Mouse (Mus musculus) T-helper 2 cell (primary cell): ENCODE measurements around the gene Hmx3.

Experiments
- in situ Hi-C: fragments of 300-600 bp; cut with MboI, MseI; formaldehyde crosslinking; loops from one replicate; pipeline ENCODE4 v1.15.1; 2025; ENCODE audit warnings: high pct_unique_total_duplicates

The Hmx3 gene

DNA sequence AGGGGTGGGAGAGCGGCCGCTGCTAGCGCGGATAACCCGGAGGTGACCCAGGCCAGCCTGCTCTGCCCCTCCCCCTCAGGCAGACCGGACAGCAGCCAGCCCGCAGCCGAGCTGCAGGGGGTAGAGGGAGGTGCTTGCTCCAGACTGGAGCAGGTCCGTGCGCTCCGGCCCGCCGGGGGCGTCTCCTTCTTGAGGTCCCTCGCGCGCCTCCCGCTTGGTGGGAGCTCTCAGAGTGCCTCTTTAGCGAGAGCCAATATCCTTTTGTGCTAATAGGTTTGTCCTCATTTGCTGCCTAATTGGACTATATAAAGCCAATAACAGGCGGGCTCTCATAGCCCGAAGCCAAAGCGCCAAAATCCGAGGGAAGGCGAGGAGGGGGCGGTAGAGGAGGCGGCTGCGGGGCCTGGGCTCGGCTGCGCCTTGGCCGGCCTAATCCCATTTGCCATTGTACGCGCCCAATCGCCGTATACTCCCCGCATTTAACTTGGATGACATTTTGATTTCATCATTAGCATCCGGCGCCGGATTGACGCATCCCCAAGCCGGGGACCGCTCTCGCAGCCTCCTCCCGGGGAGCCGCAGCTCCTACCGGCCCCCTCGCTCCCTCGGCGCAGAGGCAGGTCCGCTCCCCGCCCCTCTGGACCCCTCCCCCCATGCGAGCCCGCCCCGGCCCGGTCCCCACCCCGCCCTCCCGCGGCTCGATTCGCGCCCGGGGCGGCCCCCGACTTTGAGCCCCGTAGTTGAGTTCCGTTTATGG, at the start of gene Hmx3:
TSS of gene Hmx3 (plus strand) at position 753 of the 757 bp plus-strand sequence.
- in situ Hi-C loops, result no loop called here

DNA sequence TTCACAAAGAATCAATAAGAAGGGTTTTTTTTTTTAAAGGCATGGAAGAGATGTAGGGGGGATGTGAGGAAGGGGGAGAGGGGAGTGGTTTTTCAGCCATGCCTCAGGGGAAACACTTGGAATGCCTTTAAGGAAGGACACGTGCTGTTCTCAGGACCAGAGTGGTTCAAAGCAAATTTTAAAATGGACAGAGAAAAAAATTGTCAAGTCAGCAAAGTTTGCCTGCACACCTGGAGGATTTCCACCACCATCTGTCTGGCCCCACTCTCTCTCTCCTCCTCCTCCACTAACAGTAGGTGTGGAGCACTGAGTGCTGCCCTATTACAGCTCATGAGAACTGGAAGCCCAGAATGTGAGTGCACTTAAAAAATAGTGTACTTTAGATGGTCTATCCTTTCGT, 38.9 kb upstream of the Hmx3 start:
- in situ Hi-C loops, result loop anchor here (25.0 kb wide), 1 partner anchor 684 kb away; no protein-coding TSS in a partner anchor

DNA sequence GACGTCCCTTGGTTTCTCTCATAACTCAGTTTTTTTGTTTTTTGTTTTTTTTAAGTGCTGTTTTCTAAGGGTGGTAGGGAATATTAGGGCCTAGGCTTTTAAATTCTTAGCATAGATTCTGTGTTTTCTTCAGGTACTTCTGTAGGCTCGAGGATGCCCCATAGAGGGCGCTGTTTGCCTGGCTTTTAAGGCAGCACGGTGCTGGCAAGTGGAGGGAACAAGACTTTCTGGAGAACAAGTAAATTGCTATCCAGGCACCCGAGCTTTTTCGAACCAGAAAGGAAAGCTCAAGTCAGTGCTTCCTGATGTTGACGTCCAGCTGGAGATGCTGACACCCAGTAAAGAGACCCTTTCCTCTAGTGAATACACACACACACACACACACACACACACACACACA, 2.7 kb upstream of the Hmx3 start:
- in situ Hi-C loops, result loop anchor here (10.0 kb wide), 1 partner anchor 195 kb away; no protein-coding TSS in a partner anchor

DNA sequence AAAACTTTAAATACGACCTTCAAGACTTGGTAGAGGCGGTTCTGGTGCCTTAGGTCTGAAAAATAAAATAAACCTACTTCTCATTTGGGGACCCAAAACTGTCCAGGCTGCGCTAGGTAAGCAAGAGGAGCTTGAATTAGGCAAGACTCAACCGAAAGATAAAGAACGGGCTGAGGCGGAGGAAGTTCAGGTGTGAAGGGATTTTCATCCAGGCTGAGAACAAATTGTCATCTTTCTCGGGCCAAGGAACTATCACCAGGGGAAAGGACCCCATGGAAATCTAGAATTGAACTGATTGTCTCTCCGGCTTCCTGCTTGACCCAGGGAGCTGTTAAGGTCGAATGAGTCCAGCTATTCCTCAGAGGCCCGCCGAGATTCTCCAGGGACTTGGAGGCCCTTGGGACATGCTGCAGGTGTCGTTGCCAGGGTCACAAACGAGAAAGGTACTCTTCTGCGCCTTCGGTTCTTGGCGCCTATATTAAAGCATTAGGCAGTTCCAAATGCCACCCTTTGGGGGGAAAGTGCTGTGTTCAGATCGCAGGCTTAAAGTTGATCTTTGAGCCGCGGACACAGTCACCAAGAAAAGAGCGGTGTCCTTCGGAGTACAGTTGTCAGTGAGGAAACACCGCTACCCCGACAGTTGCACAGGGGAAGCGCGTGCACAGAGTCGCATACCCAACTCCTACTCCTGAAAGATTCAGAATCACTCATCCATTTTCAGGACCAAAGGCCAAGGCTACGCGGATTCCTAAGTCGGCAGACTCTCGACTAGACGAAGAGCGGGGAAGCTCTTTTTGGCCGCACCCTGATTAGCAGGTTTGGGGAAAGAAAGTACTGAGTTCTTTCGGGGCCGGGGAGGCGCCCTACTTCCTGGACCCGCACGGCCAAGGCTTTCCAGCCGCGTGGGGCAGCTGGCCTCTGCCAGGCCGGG, 1.2 kb upstream of the Hmx3 start:
- in situ Hi-C loops, result no loop called here

DNA sequence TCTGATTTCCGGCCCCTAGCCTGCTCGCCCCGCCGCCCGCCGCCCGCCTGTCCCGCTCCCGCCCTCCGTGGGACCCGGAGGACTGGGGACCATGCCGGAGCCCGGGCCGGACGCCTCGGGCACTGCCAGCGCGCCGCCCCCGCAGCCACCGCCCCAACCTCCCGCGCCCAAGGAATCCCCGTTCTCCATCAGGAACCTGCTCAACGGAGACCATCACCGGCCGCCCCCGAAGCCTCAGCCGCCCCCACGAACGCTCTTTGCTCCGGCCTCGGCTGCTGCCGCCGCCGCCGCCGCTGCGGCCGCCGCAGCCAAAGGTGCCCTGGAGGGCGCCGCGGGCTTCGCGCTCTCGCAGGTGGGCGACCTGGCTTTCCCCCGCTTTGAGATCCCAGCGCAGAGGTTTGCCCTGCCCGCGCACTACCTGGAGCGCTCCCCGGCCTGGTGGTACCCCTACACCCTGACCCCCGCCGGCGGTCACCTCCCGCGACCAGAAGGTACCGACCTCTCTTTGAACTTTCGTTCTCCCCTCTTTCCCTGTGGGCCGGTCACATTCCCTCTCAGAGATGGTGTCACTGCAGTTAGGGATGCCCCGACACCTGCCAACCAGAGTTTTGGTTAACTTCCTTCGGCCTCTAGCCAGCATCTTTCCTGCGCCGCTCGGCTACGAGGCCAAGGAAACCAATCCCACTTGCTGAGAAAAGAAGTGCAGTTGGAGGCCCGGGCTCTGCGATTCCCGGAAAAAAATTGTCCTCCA, 380 bp downstream of the Hmx3 start:
- in situ Hi-C loops, result no loop called here

DNA sequence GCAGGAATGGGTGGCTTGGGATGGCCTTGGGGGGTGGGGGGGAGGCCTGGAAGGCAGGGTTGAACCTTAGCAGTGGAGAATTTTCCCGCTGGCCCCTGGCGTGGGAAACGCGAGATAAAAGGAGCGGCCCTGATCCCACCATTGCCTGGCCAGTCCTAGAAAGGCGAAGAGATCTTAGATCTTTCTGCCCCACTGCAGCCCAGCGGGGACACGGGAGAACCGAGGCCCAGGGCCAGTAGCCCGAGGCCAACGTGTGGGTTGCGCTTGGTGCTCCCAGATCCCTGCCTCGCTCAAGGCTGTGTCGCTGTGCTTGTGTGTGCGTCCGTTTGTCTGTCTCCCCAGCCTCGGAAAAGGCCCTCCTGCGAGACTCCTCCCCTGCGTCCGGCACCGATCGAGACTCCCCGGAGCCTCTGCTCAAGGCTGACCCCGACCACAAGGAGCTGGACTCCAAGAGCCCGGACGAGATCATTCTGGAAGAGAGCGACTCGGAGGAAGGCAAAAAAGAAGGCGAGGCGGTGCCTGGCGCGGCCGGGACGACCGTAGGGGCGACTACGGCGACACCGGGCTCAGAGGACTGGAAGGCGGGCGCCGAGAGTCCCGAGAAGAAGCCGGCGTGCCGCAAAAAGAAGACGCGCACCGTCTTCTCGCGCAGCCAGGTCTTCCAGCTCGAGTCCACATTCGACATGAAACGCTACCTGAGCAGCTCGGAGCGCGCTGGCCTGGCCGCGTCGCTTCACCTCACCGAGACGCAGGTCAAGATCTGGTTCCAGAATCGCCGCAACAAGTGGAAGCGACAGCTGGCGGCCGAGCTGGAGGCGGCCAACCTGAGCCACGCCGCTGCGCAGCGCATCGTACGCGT, 1.2 kb downstream of the Hmx3 start:
- in situ Hi-C loops, result no loop called here

DNA sequence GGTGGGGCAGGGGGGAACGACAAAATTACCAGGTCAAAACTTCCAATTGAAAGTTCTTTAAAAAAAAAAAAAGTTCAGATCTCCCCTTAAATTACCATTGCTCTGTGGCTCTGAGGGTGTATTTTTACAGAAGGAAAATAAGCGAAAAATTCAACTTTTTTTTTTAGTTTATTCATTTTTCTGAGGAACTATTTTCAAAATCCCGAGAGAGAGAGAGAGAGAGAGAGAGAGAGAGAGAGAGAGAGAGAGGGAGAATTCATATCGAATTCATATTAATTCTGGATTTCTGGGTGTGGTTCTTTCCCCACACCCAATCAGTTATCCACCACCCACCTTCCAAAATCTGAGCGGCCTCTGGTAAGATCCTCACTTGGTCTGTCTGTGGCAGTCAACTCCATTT, 2.2 kb downstream of the Hmx3 start:
- in situ Hi-C loops, result no loop called here

DNA sequence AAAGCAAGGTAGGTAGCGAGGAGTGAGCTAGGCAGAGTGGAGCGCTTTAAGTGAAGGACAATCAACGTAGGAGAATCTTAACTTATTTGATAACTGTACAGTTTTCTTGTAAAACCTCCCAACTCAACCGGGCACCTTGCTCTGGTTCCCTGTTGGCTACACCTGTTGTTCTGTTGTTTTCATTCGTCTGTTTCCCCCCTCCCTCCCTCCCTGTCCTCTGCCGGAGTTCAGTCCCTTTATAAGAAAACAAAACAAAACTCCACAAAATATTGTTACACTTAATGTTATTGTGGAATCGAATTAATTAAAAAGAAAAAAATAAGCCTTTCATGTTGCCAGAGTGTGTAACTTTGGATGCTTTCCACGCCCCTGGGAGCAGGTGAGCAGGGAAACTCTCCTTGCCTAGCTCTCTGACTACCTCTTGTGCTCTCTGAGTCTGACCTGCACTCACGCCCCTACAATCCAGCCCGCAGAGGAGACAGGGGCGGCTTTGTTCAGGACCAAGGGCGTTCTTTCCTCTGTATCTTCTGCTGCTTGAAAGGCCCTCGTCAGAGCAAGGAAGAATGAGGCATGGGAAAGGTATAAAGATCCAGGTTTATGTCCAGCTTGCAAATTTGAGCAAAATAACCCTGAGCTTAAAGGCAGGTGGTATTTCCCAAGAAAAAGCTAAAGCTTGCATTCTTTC, 3.2 kb downstream of the Hmx3 start:
- in situ Hi-C loops, result no loop called here

DNA sequence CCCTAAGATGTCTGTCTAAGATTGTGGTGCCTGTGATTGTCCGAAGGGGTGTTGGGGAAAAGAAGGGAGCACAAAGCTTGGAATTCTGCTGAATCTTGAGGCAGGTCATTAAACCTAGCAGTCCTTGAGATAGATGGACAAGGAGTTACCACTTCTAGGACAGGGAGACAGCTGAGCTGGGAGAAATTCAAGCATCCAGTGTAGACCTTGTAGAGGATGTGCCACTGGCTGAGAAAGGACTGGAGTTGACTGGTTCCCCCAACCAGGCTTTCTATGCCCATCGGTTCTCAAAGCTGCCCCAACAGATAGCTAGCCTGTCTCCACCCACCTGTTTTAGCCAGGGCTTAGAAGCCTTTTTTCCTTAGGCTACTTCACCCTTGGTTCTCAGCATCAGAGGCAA, 3.8 kb downstream of the Hmx3 start:
- in situ Hi-C loops, result no loop called here

DNA sequence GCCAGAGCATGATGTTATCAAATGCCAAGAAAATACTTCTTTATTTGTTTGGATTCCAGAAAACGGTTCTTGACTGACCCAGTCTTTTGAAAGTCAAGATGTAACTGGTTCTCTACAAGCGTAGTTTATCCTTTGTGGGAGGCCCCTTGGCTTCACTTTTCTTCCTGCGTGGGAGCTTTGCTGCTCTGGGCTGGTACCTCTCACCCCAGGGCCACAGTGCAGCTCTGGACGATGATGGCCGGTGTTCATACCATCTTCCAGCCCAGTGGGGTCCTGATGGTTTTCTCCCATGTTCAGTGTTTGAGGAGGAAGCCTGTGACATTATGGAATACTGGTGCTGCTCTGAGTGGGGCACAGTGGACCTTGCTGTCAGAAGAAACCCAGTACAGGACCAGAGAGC, 4.8 kb downstream of the Hmx3 start:
- in situ Hi-C loops, result no loop called here

DNA sequence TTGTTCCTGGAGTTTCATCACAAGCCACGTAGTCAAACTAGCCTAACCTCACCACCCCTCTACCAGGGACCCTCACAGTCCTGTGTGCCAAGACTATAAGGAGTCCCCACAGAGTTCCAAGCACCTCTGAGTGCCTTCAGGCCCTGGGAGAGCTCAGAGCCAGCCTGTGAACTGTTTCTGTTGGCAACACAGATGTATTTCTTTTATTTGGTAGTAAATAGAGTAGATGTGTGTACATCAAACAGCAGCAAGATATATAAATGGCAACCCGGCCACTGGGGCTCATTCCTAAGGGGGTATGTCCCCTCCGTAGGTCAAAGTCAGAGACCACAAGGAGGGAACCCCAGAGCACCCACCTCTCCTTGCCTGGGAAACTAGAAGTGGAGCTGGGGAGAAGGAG, 5.8 kb downstream of the Hmx3 start, which contains the start of gene Hmx2:
TSS of gene Hmx2 (plus strand) at position 301 of the 400 bp plus-strand sequence.
- in situ Hi-C loops, result no loop called here

DNA sequence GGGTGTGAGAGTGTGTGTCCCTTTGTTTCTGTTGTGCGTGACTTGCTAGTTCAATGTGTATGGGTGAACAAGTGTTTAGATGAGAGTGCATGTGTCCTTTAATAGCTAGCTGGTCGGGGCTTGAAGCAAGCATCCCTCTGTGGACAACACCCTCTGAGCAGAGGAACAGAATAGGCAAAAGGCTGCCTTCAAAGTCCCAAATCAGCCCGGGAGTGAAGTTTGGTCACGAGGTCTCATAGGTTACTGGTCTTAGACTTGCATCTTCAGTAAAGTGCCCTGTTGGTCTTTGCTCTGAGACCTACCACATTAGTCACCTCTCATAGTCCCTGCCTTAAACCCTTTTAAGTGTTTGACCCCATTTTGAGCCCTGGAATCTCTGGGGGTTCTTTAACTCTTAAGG, 8.8 kb downstream of the Hmx3 start:
- in situ Hi-C loops, result loop anchor here (5.0 to 25.0 kb wide), 2 partner anchors 194 to 889 kb away; no protein-coding TSS in a partner anchor

DNA sequence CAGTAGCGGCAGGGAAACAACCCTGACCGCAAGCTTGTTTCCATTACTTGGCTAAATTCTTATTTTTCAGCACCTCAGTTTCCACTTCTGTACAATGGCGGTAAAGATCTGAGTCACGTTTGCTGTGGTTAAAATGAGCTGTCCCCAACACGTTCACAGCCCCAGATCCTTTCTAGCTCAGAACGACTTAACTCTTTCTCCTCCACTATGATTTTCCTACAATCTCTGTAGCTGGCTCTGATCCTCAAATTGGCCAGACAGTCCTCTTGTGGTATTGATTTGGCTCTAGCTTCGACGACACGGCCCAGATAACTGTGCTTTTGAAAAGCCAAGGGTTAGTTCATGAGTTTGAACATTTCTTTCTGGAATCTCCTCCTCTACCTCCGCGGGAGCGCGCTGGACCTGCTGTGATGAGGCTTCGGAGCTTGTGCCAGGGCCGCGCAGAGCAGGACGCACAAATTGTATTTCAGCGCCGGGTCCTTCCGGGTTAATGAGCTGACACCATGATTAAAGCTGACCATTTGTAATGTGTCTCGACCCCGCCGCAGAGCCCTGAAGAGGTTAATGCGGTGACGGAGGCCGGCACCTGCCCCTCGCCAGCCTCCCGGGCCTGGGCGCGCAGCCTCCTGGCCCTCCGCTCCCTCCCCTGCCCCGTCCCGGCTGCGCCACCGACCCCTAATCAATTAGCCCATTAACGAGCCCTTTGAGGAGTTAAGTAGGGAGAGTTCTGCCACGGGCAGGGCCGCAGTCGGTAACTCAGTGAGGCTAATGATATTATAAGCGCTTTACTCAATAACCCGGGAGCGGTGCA, 9.5 kb downstream of the Hmx3 start:
- in situ Hi-C loops, result loop anchor here (5.0 to 25.0 kb wide), 2 partner anchors 195 to 890 kb away; no protein-coding TSS in a partner anchor

DNA sequence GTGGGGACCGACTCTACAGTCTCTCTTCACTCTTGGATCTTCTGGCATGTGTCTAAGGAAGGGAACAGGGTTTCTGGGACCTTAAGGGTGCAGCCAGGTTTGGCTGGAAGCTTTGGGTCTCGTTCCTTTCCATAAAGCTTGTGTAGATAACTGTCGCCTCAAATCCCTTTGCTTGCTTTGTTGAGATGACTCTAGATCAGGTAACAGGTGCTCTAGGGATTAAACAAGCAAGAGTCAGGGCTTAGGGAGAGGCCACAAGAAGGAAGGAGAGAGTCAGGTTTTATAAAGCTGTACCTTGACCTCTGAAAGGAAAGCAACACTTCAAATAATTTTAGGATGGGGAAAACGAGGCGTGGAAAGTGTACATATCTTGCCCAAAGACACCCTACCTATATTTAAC, 10.1 kb downstream of the Hmx3 start:
- in situ Hi-C loops, result loop anchor here (5.0 to 25.0 kb wide), 2 partner anchors 195 to 890 kb away; no protein-coding TSS in a partner anchor

DNA sequence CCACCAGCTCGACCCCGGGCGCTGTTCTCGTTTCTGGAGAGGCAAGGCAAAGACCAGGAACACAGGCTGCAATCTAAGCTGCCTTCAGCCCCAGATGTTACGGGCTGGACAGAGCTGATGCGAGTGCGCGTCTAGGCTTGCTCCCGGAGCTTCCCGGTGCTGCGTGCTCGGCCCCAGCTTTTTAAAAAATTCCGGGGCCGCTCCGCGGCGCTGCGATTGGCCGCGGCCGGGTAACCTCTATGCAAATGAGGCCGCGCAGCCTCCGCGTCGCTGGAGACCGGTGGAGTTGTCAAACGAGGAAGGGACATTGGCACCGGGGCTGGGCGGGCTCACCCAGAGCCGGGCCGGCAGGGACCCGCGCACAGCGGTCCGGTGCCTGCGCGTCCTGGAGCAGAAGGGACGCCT, 11.1 kb downstream of the Hmx3 start:
- in situ Hi-C loops, result loop anchor here (5.0 to 25.0 kb wide), 2 partner anchors 196 to 891 kb away; no protein-coding TSS in a partner anchor

DNA sequence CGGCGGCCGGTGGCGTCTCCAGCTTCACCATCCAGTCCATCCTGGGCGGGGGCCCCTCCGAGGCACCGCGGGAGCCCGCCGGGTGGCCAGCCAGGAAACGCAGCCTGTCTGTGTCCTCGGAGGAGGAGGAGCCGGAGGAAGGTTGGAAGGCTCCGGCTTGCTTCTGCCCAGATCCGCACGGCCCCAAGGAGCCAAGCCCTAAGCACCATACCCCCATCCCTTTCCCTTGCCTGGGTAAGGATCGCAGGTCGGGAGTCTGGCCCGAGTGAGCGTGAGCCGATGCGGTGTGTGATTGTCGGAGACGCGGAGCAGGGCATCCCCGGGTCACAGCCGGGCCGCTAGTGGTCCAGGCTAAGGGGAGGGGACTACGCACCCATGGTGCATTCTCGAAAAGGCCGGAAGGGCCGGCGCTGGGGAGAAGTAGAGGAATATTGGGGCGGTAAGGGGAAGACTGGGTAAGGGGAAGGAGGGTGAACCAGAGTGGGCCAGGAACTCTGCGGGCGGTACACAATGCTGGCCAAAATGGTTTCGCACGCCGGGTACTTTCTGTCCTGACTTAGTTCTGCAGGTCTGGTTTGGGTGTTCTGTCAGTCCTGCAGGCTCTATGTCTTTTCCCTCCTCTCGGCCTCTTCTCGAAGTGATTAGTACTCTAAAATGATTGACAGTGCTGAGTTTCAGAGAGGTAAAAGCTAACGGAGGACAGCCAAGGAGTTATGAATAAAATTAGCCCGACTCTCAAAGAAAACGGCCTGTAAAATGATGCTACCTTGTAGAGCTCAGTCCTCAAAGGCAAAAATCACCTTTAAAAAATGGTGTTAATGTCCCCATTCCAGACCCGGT, 11.9 kb downstream of the Hmx3 start:
- in situ Hi-C loops, result loop anchor here (5.0 to 25.0 kb wide), 2 partner anchors 197 to 892 kb away; no protein-coding TSS in a partner anchor

DNA sequence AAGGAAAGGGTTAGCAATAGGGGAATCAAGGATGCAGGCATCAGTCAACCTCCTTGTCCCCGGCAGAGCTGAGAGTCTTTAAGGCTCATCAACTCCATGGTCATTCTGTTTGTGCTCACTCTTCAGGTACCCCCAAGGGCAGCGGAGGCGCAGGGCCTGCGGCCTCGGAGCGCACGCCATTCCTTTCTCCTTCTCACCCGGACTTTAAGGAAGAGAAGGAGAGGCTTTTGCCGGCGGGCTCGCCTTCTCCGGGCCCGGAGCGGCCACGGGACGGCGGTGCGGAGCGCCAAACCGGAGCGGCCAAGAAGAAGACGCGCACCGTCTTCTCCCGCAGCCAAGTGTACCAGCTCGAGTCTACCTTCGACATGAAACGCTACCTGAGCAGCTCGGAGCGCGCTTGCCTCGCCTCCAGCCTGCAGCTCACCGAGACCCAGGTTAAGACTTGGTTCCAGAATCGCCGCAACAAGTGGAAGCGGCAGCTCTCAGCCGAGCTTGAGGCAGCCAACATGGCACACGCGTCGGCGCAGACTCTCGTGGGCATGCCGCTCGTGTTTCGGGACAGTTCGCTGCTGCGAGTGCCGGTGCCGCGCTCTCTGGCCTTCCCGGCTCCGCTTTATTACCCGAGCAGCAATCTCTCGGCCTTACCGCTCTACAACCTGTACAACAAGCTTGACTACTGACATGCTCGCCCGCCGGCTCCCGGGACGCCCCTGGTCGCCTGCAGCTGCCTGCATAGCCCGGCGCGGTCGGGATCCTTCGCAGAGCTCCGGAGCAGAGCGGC, 12.8 kb downstream of the Hmx3 start:
- in situ Hi-C loops, result loop anchor here (25.0 kb wide), 1 partner anchor 893 kb away; no protein-coding TSS in a partner anchor
